Mouse (Mus musculus) megakaryocyte, embryonic 14.5 days (primary cell): ENCODE results near the gene Optn.

ENCODE experiments used
- FLI1 ChIP-seq: IDR thresholded peaks from 2 replicates; pipeline ENCODE4 v1.6.1; 2012; ENCODE audit warnings: low read length, inconsistent platforms, mixed read lengths
- GATA1 ChIP-seq: IDR thresholded peaks from 3 replicates; pipeline ENCODE4 v1.6.1; 2012; ENCODE audit warnings: mixed read lengths, low read length, inconsistent platforms, borderline replicate concordance

DNA sequence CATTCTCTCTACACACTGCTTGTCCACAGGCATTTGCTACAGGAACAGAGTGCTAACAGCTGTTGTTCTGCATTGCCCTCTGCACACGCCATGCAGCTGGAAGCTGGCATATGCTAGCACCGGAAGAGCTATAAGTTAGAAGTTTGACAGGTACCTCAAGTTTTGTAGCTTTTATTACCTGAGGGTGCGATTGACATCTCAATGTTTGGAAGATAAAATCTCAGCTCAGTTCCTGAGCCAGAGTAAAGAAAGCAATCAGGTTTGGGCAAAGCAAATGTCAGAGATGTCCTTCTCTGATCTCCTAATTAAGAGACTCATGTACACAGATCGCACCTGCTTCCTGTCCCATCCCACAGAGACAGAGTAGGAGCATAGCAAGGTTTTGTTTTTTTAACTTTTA lies 77.1 kb downstream of the Optn start:
- TF ChIP-seq GATA1 (no peak), FLI1 (no peak)
